In the genomic region with DNA sequence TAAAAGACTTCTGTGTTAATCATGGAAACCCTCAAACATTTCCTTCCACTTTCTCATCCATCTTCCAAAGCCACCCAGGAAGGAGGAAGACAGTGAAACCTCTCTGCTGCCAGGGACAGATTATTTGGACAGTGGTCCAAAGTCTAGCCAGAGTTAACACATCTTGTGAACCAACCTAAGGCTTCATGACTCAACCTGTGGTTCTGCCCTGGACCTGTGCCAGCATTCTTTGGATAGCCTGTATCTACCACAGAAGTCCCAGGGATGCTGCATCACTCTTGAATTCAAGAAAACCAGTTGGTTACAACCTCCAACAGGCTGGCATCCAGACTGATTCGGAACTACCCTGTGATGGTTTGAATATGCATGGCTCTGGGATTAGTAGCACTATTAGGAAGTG, we compare ENCODE assay signal across 17 mouse cellular contexts. TPM values are rescaled to one million over a fixed set of nuclear protein-coding genes. Genes with fewer than 3 reads are reported as not detected.
DNase-seq lines count a peak whose midpoint lies in the region; ATAC-seq and TF ChIP-seq lines count a peak whose summit lies in the region.
"Had no signal": no experiment of that assay in that cellular context is flagged by ENCODE, and none has a peak within 500 bp of the region (broad histone marks: within the 10 kb centered on the region; RNA-seq: fewer than 3 reads in every experiment).

No protein-coding gene starts in this region.

- no peak for TF ChIP-seq CTCF in liver, adult 2 months (IDR thresholded peaks at IDR 0.05; ENCODE audit: low read depth, low read length)

- H3K9ac ChIP-seq in liver, adult 2 months (ENCODE audit: low read depth, low read length): no peak overlapping the region
- no peak overlapping the region for H3K9ac ChIP-seq in liver, embryonic 12.5 days
- H3K9ac ChIP-seq: embryonic facial prominence, embryonic 12.5 days; hindbrain, embryonic 13.5 days; midbrain, embryonic 12.5 days had no signal

- H3K9me3 ChIP-seq in liver, embryonic 12.5 days (replicated peaks): no peaks in the 10 kb centered on the region
- H3K9me3 ChIP-seq: embryonic facial prominence, embryonic 12.5 days; forebrain, embryonic 10.5 days; hindbrain, embryonic 13.5 days; midbrain, embryonic 12.5 days had no signal

- H3K79me2 ChIP-seq in liver, adult 2 months (ENCODE audit: control insufficient read depth, insufficient read depth, low read length): peaks cover 3% of the 10 kb centered on the region; the same call in 1 of the 2 replicates

- H3K4me2 ChIP-seq in liver, embryonic 12.5 days: no peak overlapping the region
- H3K4me2 ChIP-seq: embryonic facial prominence, embryonic 12.5 days; hindbrain, embryonic 13.5 days; midbrain, embryonic 12.5 days had no signal

- no peaks in the 10 kb centered on the region for H3K36me3 ChIP-seq in liver, adult 2 months (ENCODE audit: control insufficient read depth, insufficient read depth, low read length)
- H3K36me3 ChIP-seq in liver, embryonic 12.5 days: peaks cover 74% of the 10 kb centered on the region
- H3K36me3 ChIP-seq: embryonic facial prominence, embryonic 12.5 days; forebrain, embryonic 10.5 days; hindbrain, embryonic 13.5 days; midbrain, embryonic 12.5 days had no signal

- no peak overlapping the region for H3K4me3 ChIP-seq in liver, adult 2 months (ENCODE audit: insufficient read depth, low read depth, low read length)
- H3K4me3 ChIP-seq in liver, embryonic 12.5 days: no peak overlapping the region
- H3K4me3 ChIP-seq: embryonic facial prominence, embryonic 12.5 days; forebrain, embryonic 10.5 days; hindbrain, embryonic 13.5 days; midbrain, embryonic 12.5 days had no signal

- DNase-seq in adrenal gland, postnatal 14 days: peak; percentile 40
- no peak for DNase-seq in adrenal gland, postnatal 10 days
- DNase-seq in liver, adult 2 months (ENCODE audit: extremely low read depth, low read depth, low spot score): peak; percentile 2
- DNase-seq in NIH3T3 (ENCODE audit: low read depth): peak; percentile 90
- no peak for DNase-seq in layer of hippocampus, adult 8-10 months (ENCODE audit: low spot score in 2 of 2)
- DNase-seq in right cerebral cortex, postnatal 10 days (ENCODE audit: low spot score in 2 of 2): no peak
- DNase-seq: B cell, adult 2 months; cerebellum, adult 2 months; heart, adult 18-20 months; right cerebral cortex, postnatal 25 days had no signal

- H3K27me3 ChIP-seq in liver, adult 2 months (ENCODE audit: control insufficient read depth, insufficient read depth, low read length): no peaks in the 10 kb centered on the region
- H3K27me3 ChIP-seq in liver, embryonic 12.5 days (replicated peaks): no peaks in the 10 kb centered on the region
- H3K27me3 ChIP-seq: embryonic facial prominence, embryonic 12.5 days; hindbrain, embryonic 13.5 days; midbrain, embryonic 12.5 days had no signal

- no peak for TF ChIP-seq POLR2A in liver, adult 2 months (IDR thresholded peaks at IDR 0.05; ENCODE audit: extremely low read depth, insufficient read depth, low read length)

- no peak overlapping the region for H3K27ac ChIP-seq in liver, adult 2 months (replicated peaks; ENCODE audit: insufficient read depth, low read depth, low read length)
- no peak overlapping the region for H3K27ac ChIP-seq in liver, embryonic 12.5 days
- H3K27ac ChIP-seq: embryonic facial prominence, embryonic 12.5 days; forebrain, embryonic 10.5 days; hindbrain, embryonic 13.5 days; midbrain, embryonic 12.5 days had no signal

- no peak for ATAC-seq in liver, embryonic 12.5 days
- ATAC-seq in megakaryocyte-erythroid progenitor cell, adult 5-6 weeks (replicated peaks; ENCODE audit: low FRiP score, low TSS enrichment, poor library complexity, severe bottlenecking): peak; percentile 46; the same call in 1 of the 2 replicates
- ATAC-seq: activated CD4-positive, CD25-positive, alpha-beta regulatory T cell, adult 4 months had no signal

- no peaks in the 10 kb centered on the region for H3K4me1 ChIP-seq in liver, adult 2 months (ENCODE audit: control insufficient read depth, insufficient read depth, low read length)
- peaks cover 52% of the 10 kb centered on the region for H3K4me1 ChIP-seq in liver, embryonic 12.5 days
- H3K4me1 ChIP-seq: embryonic facial prominence, embryonic 12.5 days had no signal

- WGBS in liver, adult 2 months: 95% methylated on average over 1 of the region's 1 CpGs
- WGBS in liver, embryonic 12.5 days (ENCODE audit: insufficient replicate concordance): 90% methylated on average over 1 of the region's 1 CpGs

RNA-seq across cellular contexts. Expression of a gene that starts 21.8 kb away (rescaled TPM):
- 36.6 and 36.7 TPM in 2 replicates for total RNA-seq in adrenal gland, postnatal 14 days (2021)
- total RNA-seq in adrenal gland, postnatal 10 days (2021): 10 to 100 TPM; 33.3 to 40.3 TPM
- 2.4 and 4.2 TPM in 2 replicates for total RNA-seq in liver, adult 2 months (2014; rRNA removed)
- polyA plus RNA-seq in liver, adult 2 months (2012; rRNA removed): 0.66 and 0.86 TPM in 2 replicates
- polyA plus RNA-seq in liver, embryonic 12.5 days (2016; fragmentation: Nextera tagmentation; extraction: Ambion mirVana): 34.1 and 37.6 TPM in 2 replicates
- total RNA-seq in megakaryocyte-erythroid progenitor cell, adult 5-6 weeks (2014; fragmentation: Nextera tagmentation): 36.9 and 42.3 TPM in 2 replicates
- total RNA-seq in megakaryocyte-erythroid progenitor cell, adult 5-6 weeks (2017): 23.0 and 24.9 TPM in 2 replicates
- total RNA-seq in layer of hippocampus, adult 8-10 months (2022): 100 to 1,000 TPM in 1 of 4 experiments, 10 to 100 TPM in 3; 85.7 to 102 (median 91.8) TPM

Comparison
In these comparisons a context has a peak if more than half of its experiments do, and no peak if none do; other contexts are left out.
1. DNase-seq: peak in adrenal gland, postnatal 14 days (single experiment), liver, adult 2 months (single experiment) and NIH3T3 (single experiment); none in adrenal gland, postnatal 10 days (single experiment), layer of hippocampus, adult 8-10 months (0 of 2) and right cerebral cortex, postnatal 10 days (0 of 2).